Mouse (Mus musculus) layer of hippocampus, adult 2 months (tissue): ENCODE results near the gene Abhd8. TPM values are rescaled to one million over a fixed set of nuclear protein-coding genes. Genes with fewer than 3 reads are reported as not detected.
"Not testable (repeated sequence)": the region's sequence is repeated elsewhere in the genome, so short reads cannot be mapped to it uniquely, and the experiment has no call there.

ENCODE experiments used
- DNase-seq, 2 experiments: peaks; one replicate each; pipeline ENCODE4 v3.0.0; 2022; ENCODE audit warnings: low spot score in 2 of 2
- H3K27ac ChIP-seq: fragments of 200-600 bp; 2 replicates; pipeline ENCODE4 v1.8.1; 2022
- H3K4me3 ChIP-seq: fragments of 200-600 bp; 2 replicates; pipeline ENCODE4 v1.8.1; 2022; ENCODE audit warnings: mild to moderate bottlenecking
- CTCF ChIP-seq: fragments of 200-600 bp; conservative IDR thresholded peaks from 2 replicates; pipeline ENCODE4 v1.8.1; 2022; ENCODE audit warnings: antibody characterized with exemption, mild to moderate bottlenecking, moderate library complexity
- total RNA-seq, 2 experiments: library from RNA; stranded (reverse); gene quantifications; 2 replicates each; pipeline ENCODE4 v1.2.3; 2021

Abhd8 gene
- total RNA-seq, 2 experiments from 2014 or later: 260 to 270 TPM

DNA sequence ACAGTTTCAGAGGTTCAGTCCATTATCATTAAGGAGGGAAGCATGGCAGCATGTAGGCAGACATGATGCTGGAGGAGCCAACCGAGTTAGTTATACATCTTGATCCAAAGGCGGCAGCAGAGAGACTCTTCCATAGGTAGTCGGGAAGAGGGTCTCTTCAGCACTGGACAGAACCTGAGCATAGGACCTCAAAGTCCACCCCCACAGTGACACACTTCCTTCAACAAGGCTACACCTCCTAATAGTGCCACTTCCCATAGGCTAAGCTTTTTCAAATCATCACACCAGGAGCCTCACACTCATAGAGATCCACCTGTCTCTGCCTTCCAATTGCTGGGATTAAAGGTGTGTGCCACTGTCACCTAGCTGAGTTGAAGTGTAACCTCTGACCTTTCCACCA lies 26.4 kb downstream of the Abhd8 start:
- no peak overlapping the region for H3K4me3 ChIP-seq
- H3K27ac ChIP-seq: no peak overlapping the region
- TF ChIP-seq CTCF: no peak
- DNase-seq: no peak

DNA sequence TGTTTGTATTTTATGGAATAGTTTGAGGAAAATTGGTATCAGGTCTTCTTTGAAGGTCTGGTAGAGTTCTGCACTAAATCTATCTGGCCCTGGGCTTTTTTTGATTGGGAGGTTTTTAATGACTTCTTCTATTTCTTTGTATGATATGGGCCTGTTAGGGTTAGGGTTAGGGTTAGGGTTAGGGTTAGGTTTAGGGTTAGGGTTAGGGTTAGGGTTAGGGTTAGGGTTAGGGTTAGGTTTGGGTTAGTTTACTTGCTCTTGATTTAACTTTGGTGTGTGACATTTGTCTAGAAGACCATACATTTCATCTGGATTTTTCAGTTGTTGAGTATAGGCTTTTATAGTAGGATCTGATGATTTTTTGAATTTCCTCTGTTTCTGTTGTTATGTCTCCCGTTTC lies 30.5 kb downstream of the Abhd8 start:
- not testable (repeated sequence) for H3K4me3 ChIP-seq, DNase-seq, H3K27ac ChIP-seq

GRCm38 (mm10) chr8:71422121-71422520 lies 41.3 kb downstream of the Abhd8 start:
- Histone ChIP-seq H3K4me3 (no peak overlapping the region), H3K27ac (no peak overlapping the region)
- no peak for TF ChIP-seq CTCF
- no peak for DNase-seq

DNA sequence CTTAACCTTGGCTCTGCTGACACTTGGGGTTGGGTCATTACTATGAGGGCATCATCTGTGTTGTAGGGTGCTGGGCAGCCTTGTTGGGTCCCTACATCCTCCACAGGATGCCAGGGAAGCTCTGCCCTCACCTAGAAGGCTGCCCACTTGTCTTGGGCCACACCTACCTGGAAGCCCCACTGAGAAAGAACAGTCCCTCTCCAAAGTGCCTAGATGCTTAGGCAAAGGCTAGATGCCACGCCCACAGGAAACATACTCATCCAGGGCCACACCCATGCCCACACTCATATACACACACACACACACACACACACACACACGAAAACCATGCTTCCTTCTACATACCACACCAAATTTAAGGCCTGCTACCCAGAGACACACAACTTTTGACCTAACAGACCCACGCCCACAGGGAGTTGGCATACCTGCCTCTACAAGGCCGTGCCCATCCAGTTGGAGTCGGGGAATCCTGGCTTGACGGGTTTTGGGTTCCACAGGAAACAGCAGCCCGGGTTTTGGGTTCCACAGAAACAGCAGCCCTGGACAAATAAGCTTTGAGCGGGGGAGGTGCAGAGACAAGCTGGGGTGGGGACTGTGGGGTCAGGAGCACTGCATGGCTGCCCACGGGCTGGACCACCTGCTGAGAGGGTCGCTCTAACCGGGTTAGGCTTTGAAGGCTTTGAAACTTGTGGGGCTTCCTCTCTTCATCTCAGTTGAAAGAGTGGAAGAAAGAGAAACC lies 51.8 kb downstream of the Abhd8 start:
- no peak overlapping the region for H3K4me3 ChIP-seq
- no peak for TF ChIP-seq CTCF
- no peak overlapping the region for H3K27ac ChIP-seq
- no peak for DNase-seq

- Histone ChIP-seq H3K4me3 (no peak overlapping the region), H3K27ac (no peak overlapping the region)
- no peak for DNase-seq
- no peak for TF ChIP-seq CTCF
Measured at GRCm38 (mm10) chr8:71408231-71408630, 55.2 kb downstream of the Abhd8 start.

DNA sequence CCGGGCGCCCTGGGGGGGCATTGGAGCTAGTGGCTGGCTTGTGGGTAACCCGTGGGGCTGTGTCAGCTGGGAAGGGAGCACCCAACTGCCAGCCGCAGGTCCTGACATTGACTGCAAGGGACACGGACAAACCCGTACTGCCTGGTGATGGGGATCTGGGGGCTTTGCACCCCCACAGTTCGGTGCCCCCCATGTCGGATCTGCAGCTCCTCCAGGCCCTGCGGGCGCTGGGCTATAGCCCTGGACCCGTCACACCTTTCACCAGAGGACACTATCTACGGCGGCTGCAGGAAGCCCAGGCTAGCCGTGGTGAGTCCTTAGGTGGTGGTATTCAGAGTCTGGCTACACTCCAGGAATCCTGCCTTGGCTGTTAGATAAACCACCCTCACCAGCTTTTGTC lies 56.0 kb downstream of the Abhd8 start:
- DNase-seq: no peak
- H3K27ac ChIP-seq: no peak overlapping the region
- no peak for TF ChIP-seq CTCF
- H3K4me3 ChIP-seq: no peak overlapping the region

Other genes with a start within 250 kb of the Abhd8 start
- 10 to 100 TPM; 33.7 to 33.8 TPM for gene Myo9b, start 190.9 kb downstream of the Abhd8 start, total RNA-seq
- 1 to 10 TPM; 7.0 to 9.4 TPM for gene Haus8, start 190.7 kb downstream of the Abhd8 start, total RNA-seq
- 100 to 1,000 TPM; 107 to 117 TPM for gene Use1, start 96.8 kb downstream of the Abhd8 start, total RNA-seq
- gene Ocel1, start 92.4 kb downstream of the Abhd8 start, total RNA-seq: 10 to 100 TPM; 15.4 to 15.9 TPM
- 10 to 100 TPM; 41.9 TPM for gene Nr2f6, start 81.7 kb downstream of the Abhd8 start, total RNA-seq
- 1 to 10 TPM; 3.3 to 4.3 TPM for gene Ushbp1, start 67.9 kb downstream of the Abhd8 start, total RNA-seq
- 100 to 1,000 TPM in 1 of 2 experiments, 10 to 100 TPM in 1; 98.3 to 102 TPM for gene Babam1, start 66.8 kb downstream of the Abhd8 start, total RNA-seq
- gene Ankle1, start 57.6 kb downstream of the Abhd8 start, total RNA-seq: under 1 TPM; 0.67 to 0.88 TPM
- 10 to 100 TPM; 39.7 to 45.4 TPM for gene Mrpl34, start 1.3 kb upstream of the Abhd8 start, total RNA-seq
- gene Dda1, start 5.5 kb upstream of the Abhd8 start, total RNA-seq: 10 to 100 TPM; 83.2 to 89.7 TPM
- 10 to 100 TPM; 52.9 to 55.3 TPM for gene Ano8, start 22.3 kb upstream of the Abhd8 start, total RNA-seq
- 10 to 100 TPM; 28.7 to 32.1 TPM for gene Gtpbp3, start 24.4 kb upstream of the Abhd8 start, total RNA-seq
- gene Plvap, start 48.1 kb upstream of the Abhd8 start, total RNA-seq: 1 to 10 TPM; 7.3 to 7.7 TPM
- not detected for gene Ccdc194, start 62.1 kb upstream of the Abhd8 start, total RNA-seq
- 1 to 10 TPM; 3.4 to 5.0 TPM for gene Bst2, start 73.8 kb upstream of the Abhd8 start, total RNA-seq
- 10 to 100 TPM; 33.8 to 34.9 TPM for gene Mvb12a, start 79.3 kb upstream of the Abhd8 start, total RNA-seq
- gene Tmem221, start 95.2 kb upstream of the Abhd8 start, total RNA-seq: under 1 TPM; 0.22 to 0.31 TPM
- not detected for gene Nxnl1, start 102.9 kb upstream of the Abhd8 start, total RNA-seq
- gene Slc27a1, start 105.2 kb upstream of the Abhd8 start, total RNA-seq: 100 to 1,000 TPM; 125 to 126 TPM
- gene Pgls, start 128.5 kb upstream of the Abhd8 start, total RNA-seq: 10 to 100 TPM; 27.5 to 34.4 TPM
- 1 to 10 TPM; 3.8 TPM for gene Fam129c, start 134.0 kb upstream of the Abhd8 start, total RNA-seq
- gene Colgalt1, start 147.3 kb upstream of the Abhd8 start, total RNA-seq: 10 to 100 TPM; 52.4 to 60.1 TPM
- 100 to 1,000 TPM; 263 to 264 TPM for gene Unc13a, start 208.1 kb upstream of the Abhd8 start, total RNA-seq
- 1 to 10 TPM; 5.3 TPM for gene Jak3, start 212.6 kb upstream of the Abhd8 start, total RNA-seq
- gene Insl3, start 225.6 kb upstream of the Abhd8 start, total RNA-seq: 1 to 10 TPM in 1 of 2 experiments, not detected in 1; 2.1 TPM
- gene B3gnt3, start 238.1 kb upstream of the Abhd8 start, total RNA-seq: under 1 TPM; 0.72 to 0.81 TPM